Mouse (Mus musculus): Measurements from ENCODE around the gene Zc3h18. TPM values are rescaled to one million over a fixed set of nuclear protein-coding genes. Genes with fewer than 3 reads are reported as not detected.

Zc3h18 gene
- polyA plus RNA-seq, 1 experiment from 2014 or later, result 45.8 TPM

DNA sequence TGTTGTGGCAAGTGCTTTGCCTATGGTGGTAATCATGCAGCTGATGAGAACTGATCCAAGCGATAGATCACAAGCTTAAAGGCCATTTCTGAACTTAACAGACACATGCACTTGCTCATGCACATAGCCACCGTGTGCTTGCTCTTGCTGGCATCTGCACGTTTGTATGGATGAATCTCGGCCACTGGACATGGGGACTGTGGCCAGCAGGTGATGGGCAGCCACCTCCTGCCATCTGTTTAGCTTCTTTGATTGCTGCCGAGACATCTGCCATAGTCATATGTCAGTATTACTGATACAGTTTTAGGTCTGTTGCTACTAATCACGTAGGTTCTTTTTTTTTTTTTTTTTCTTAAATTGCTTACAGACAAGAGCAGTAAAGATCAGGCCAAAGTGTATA lies 18.9 kb downstream of the Zc3h18 start:
- Histone ChIP-seq H3K9ac (ENCODE audit: low read length) (no peak overlapping the region), H3K27me3 (ENCODE audit: control insufficient read depth, insufficient read depth, low read length) (no peaks in the 10 kb centered on the region), H3K4me2 (ENCODE audit: low read depth, severe bottlenecking) (no peak overlapping the region), H3K4me1 (ENCODE audit: control insufficient read depth, insufficient read depth, low read length) (no peaks in the 10 kb centered on the region), H3K4me3 (ENCODE audit: low read depth, low read length) (no peak overlapping the region), H3K27ac (replicated peaks; ENCODE audit: low read depth, low read length) (no peak overlapping the region), H3K36me3 (ENCODE audit: control insufficient read depth, insufficient read depth, low read length) (peaks cover 33% of the 10 kb centered on the region), H3K9me3 (ENCODE audit: control insufficient read depth, low read length) (no peaks in the 10 kb centered on the region)
- ATAC-seq (ENCODE audit: insufficient number of reproducible peaks, low FRiP score, low TSS enrichment, low read depth) (no peak), DNase-seq (ENCODE audit: low spot score) (no peak)
- WGBS, result 90% methylated on average over 6 of the region's 6 CpGs

DNA sequence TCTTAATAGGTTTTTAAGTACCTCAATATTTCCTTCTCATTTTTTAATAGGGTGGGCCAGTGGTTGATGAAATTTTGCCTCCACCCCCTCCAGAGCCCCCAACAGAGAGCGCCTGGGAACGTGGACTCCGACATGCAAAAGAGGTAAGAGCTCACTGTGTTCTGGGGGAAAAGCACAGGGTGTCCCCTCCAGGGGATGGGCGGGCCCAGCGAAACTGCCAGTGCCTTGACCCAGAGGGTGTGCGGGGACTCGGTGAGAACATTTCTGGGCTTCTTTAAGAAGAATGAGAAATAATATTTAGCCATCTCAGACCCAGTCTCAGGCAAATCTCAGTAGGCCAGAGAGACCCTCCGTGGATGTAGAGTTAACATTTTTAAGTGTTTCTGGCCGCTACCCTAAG lies 21.8 kb downstream of the Zc3h18 start:
- no peaks in the 10 kb centered on the region for H3K27me3 ChIP-seq (ENCODE audit: control insufficient read depth, insufficient read depth, low read length)
- H3K9me3 ChIP-seq (ENCODE audit: control insufficient read depth, low read length), result no peaks in the 10 kb centered on the region
- H3K9ac ChIP-seq (ENCODE audit: low read length), result no peak overlapping the region
- no peak overlapping the region for H3K4me3 ChIP-seq (ENCODE audit: low read depth, low read length)
- H3K36me3 ChIP-seq (ENCODE audit: control insufficient read depth, insufficient read depth, low read length), result peaks cover 37% of the 10 kb centered on the region
- DNase-seq (ENCODE audit: low spot score) (no peak), ATAC-seq (ENCODE audit: insufficient number of reproducible peaks, low FRiP score, low TSS enrichment, low read depth) (no peak)
- no peak overlapping the region for H3K27ac ChIP-seq (replicated peaks; ENCODE audit: low read depth, low read length)
- no peaks in the 10 kb centered on the region for H3K4me1 ChIP-seq (ENCODE audit: control insufficient read depth, insufficient read depth, low read length)
- WGBS, result 96% methylated on average over 9 of the region's 9 CpGs
- no peak overlapping the region for H3K4me2 ChIP-seq (ENCODE audit: low read depth, severe bottlenecking)

DNA sequence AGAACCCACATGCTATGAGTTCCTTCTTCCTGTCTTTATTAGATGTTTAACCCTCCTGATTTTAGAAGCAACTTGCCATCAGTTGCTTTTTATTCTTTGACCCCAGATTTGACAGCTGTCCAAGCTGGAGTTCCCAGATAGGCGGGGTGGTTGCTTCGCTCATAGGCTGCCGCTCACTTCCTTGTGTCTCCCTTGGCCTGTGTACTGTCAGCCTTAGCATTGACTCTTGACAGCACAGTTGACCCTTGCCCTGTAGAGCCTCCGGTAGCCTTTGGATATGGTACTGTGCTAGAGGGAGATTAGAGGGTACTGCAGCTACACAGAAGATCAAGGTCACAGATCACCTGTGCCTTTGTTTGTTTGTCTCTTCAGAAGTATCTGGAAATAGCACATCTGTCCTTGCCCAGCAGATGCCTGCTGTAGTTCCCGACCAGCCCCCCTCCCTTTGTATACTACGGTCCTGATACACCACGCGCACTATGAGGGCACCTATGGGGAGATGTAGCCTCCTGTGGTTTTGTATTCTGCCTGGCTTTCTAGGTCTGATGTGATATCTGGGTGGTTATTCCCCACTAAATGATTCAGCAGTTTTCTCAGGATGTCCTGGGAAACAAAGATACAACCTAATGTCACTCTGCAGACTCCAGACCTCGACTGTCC lies 28.9 kb downstream of the Zc3h18 start:
- no peak for ATAC-seq (ENCODE audit: insufficient number of reproducible peaks, low FRiP score, low TSS enrichment, low read depth)
- Histone ChIP-seq H3K4me1 (ENCODE audit: control insufficient read depth, insufficient read depth, low read length) (no peaks in the 10 kb centered on the region), H3K9me3 (ENCODE audit: control insufficient read depth, low read length) (no peaks in the 10 kb centered on the region), H3K9ac (ENCODE audit: low read length) (no peak overlapping the region), H3K27ac (replicated peaks; ENCODE audit: low read depth, low read length) (no peak overlapping the region), H3K36me3 (ENCODE audit: control insufficient read depth, insufficient read depth, low read length) (peaks cover 53% of the 10 kb centered on the region), H3K4me3 (ENCODE audit: low read depth, low read length) (no peak overlapping the region), H3K27me3 (ENCODE audit: control insufficient read depth, insufficient read depth, low read length) (no peaks in the 10 kb centered on the region), H3K4me2 (ENCODE audit: low read depth, severe bottlenecking) (no peak overlapping the region)
- DNase-seq (ENCODE audit: low spot score), result no peak
- WGBS, result 90% methylated on average over 9 of the region's 9 CpGs

DNA sequence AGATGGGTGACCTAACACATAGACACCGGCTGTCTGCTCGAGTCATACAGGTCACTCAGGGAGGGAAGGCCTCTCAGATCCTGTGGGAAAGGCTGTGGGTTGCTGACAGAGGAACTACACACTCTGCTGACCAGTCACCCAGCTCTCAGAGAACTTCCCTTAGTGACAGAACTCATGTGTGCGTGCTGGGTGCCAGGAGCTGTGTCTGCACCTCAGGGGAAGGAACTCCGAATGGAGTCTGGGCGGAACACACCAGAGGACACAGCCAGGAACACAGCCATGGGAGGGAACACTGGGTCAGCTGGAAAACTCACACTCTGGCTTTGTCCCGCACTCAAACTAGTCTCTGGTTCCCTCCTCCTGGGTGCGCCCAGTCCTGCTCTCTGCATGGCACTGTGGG lies 31.3 kb downstream of the Zc3h18 start:
- H3K4me2 ChIP-seq (ENCODE audit: low read depth, severe bottlenecking), result no peak overlapping the region
- H3K36me3 ChIP-seq (ENCODE audit: control insufficient read depth, insufficient read depth, low read length), result peaks cover 60% of the 10 kb centered on the region
- no peak overlapping the region for H3K27ac ChIP-seq (replicated peaks; ENCODE audit: low read depth, low read length)
- DNase-seq (ENCODE audit: low spot score) (no peak), ATAC-seq (ENCODE audit: insufficient number of reproducible peaks, low FRiP score, low TSS enrichment, low read depth) (no peak)
- WGBS, result 96% methylated on average over 7 of the region's 7 CpGs
- H3K27me3 ChIP-seq (ENCODE audit: control insufficient read depth, insufficient read depth, low read length), result no peaks in the 10 kb centered on the region
- no peak overlapping the region for H3K9ac ChIP-seq (ENCODE audit: low read length)
- H3K4me1 ChIP-seq (ENCODE audit: control insufficient read depth, insufficient read depth, low read length), result no peaks in the 10 kb centered on the region
- no peaks in the 10 kb centered on the region for H3K9me3 ChIP-seq (ENCODE audit: control insufficient read depth, low read length)
- H3K4me3 ChIP-seq (ENCODE audit: low read depth, low read length), result no peak overlapping the region

DNA sequence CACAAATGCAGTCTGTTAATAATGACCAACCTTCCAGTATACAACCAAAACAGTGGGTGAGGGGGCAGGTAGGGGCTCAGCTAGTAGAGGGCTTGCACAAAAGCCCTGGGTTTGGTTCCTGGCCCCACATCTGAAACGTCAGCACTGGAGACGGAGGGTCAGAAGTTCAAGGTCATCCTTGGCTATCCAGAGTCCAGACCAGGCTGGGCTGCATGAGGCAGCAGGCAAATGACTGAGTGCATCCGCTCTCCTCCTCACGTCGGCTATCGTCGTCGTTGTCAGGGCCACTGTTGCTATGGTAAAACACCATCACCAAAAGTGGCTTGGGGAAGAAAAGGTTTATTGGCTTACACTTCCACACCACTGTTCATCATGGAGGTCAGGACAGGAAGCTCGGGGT lies 37.9 kb downstream of the Zc3h18 start:
- H3K4me1 ChIP-seq (ENCODE audit: control insufficient read depth, insufficient read depth, low read length), result no peaks in the 10 kb centered on the region
- H3K4me2 ChIP-seq (ENCODE audit: low read depth, severe bottlenecking), result no peak overlapping the region
- DNase-seq (ENCODE audit: low spot score) (no peak), ATAC-seq (ENCODE audit: insufficient number of reproducible peaks, low FRiP score, low TSS enrichment, low read depth) (no peak)
- no peak overlapping the region for H3K27ac ChIP-seq (replicated peaks; ENCODE audit: low read depth, low read length)
- no peak overlapping the region for H3K4me3 ChIP-seq (ENCODE audit: low read depth, low read length)
- peaks cover 44% of the 10 kb centered on the region for H3K36me3 ChIP-seq (ENCODE audit: control insufficient read depth, insufficient read depth, low read length)
- H3K9ac ChIP-seq (ENCODE audit: low read length), result no peak overlapping the region
- 89% methylated on average over 9 of the region's 9 CpGs for WGBS
- H3K9me3 ChIP-seq (ENCODE audit: control insufficient read depth, low read length), result no peaks in the 10 kb centered on the region
- no peaks in the 10 kb centered on the region for H3K27me3 ChIP-seq (ENCODE audit: control insufficient read depth, insufficient read depth, low read length)

DNA sequence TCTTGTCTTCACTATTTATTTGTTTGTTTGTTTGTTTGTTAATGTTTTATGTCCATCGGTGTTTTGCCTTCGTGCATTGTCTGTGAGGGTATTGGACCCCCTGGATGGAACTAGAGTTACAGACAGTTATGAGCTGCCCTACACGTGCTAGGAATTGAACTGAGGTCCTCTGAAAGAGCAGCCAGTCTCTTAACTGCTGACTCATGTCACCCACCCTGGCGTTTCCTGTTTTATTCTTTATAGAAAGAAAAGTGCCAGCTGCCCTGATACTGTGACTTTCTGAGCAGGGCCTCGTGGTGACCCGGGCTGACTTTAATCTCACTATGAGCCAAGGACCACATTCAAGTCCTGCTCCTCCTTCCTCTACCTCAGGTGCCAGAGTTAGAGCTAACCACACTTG lies 39.1 kb downstream of the Zc3h18 start:
- Histone ChIP-seq H3K4me2 (ENCODE audit: low read depth, severe bottlenecking) (no peak overlapping the region), H3K27me3 (ENCODE audit: control insufficient read depth, insufficient read depth, low read length) (no peaks in the 10 kb centered on the region), H3K9me3 (ENCODE audit: control insufficient read depth, low read length) (no peaks in the 10 kb centered on the region), H3K9ac (ENCODE audit: low read length) (no peak overlapping the region), H3K36me3 (ENCODE audit: control insufficient read depth, insufficient read depth, low read length) (peaks cover 35% of the 10 kb centered on the region), H3K27ac (replicated peaks; ENCODE audit: low read depth, low read length) (no peak overlapping the region), H3K4me1 (ENCODE audit: control insufficient read depth, insufficient read depth, low read length) (no peaks in the 10 kb centered on the region), H3K4me3 (ENCODE audit: low read depth, low read length) (no peak overlapping the region)
- WGBS, result 95% methylated on average over 6 of the region's 6 CpGs
- no peak for DNase-seq (ENCODE audit: low spot score)
- no peak for ATAC-seq (ENCODE audit: insufficient number of reproducible peaks, low FRiP score, low TSS enrichment, low read depth)

DNA sequence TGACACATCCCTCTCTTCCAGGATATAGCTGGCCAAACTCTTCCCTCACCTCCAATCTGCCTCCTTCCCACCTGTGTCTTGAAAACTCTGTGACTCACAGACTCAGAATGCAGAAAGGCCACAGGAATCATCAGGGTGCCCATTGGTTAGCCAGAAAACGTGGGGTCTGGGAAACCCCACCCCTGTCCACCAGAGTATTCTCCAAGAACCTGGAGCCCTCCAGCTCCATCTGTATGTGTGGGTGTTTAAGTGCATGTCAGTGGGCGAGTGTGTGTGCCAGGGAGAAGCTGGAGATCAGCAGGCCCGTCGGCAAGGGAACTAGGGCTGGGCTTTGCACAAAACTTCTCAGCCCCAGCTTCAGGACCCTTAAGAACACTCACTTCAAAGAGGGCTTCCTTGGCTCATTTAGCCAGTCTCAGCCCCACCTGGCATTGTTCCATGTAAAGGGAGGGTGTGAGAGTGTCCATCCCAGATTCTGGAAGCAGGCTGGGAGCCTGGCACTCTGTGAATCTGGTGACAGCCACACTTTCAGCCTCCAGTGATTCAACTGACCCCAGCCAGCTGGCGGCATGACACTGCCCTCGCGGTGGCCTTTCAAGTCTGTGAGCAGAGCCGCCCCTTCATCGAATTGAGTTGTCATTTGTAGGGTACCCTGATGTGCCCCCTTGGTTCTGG lies 43.6 kb downstream of the Zc3h18 start:
- no peak overlapping the region for H3K4me2 ChIP-seq (ENCODE audit: low read depth, severe bottlenecking)
- no peak overlapping the region for H3K9ac ChIP-seq (ENCODE audit: low read length)
- H3K9me3 ChIP-seq (ENCODE audit: control insufficient read depth, low read length), result no peaks in the 10 kb centered on the region
- no peak overlapping the region for H3K4me3 ChIP-seq (ENCODE audit: low read depth, low read length)
- DNase-seq (ENCODE audit: low spot score) (no peak), ATAC-seq (ENCODE audit: insufficient number of reproducible peaks, low FRiP score, low TSS enrichment, low read depth) (no peak)
- H3K4me1 ChIP-seq (ENCODE audit: control insufficient read depth, insufficient read depth, low read length), result no peaks in the 10 kb centered on the region
- peaks cover 11% of the 10 kb centered on the region for H3K36me3 ChIP-seq (ENCODE audit: control insufficient read depth, insufficient read depth, low read length)
- WGBS, result 69% methylated on average over 9 of the region's 9 CpGs
- H3K27me3 ChIP-seq (ENCODE audit: control insufficient read depth, insufficient read depth, low read length), result no peaks in the 10 kb centered on the region
- H3K27ac ChIP-seq (replicated peaks; ENCODE audit: low read depth, low read length), result 0 out of 2 replicates have a peak overlapping the region, but pooled peaks have one; percentile 12

DNA sequence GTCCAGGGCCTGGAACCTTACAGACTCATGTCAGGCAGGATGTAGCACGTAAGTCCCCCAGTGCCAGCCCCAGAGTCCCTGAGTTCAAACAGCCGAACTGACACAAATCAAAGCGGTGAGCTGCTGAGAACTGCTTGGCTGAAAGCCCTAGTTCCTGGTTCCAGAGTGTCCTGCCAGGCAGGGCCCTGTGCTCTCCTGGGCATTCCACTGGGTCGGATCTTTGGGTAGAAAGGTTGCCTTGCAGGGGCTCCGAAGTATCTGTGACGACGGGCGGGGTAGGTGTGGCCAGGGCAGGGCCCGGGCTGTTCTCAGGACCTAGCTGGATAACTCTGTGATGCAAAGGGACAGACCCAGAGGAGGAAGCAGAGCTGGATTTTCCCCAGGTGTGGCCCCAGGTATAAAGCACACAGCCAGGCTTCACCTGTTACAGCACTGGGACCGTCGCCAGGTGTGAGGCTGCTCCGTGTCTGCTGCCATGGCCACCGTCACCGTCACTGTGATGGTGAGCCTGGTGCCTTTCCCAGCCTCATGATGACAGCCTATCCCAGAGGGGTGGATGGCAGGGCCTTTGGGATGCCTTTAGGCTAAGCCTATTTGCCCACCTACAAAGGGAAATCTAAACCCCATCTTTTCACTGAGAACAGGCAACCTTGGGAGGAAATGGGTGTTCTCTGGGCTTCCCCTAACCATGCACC lies 45.1 kb downstream of the Zc3h18 start, which contains the start of gene Il17c:
Il17c (plus strand) TSS at position 645 of the 695 bp plus-strand sequence.
- Histone ChIP-seq H3K4me1 (ENCODE audit: control insufficient read depth, insufficient read depth, low read length) (no peaks in the 10 kb centered on the region), H3K9me3 (ENCODE audit: control insufficient read depth, low read length) (no peaks in the 10 kb centered on the region), H3K4me2 (ENCODE audit: low read depth, severe bottlenecking) (no peak within 1 kb of the TSS), H3K9ac (ENCODE audit: low read length) (no peak within 1 kb of the TSS), H3K36me3 (ENCODE audit: control insufficient read depth, insufficient read depth, low read length) (peaks cover 5% of the 10 kb centered on the region; the same call in 1 of the 2 replicates), H3K4me3 (ENCODE audit: low read depth, low read length) (no peak within 1 kb of the TSS), H3K27me3 (ENCODE audit: control insufficient read depth, insufficient read depth, low read length) (no peaks in the 10 kb centered on the region), H3K27ac (replicated peaks; ENCODE audit: low read depth, low read length) (no peak within 1 kb of the TSS)
- DNase-seq (ENCODE audit: low spot score) (no peak), ATAC-seq (ENCODE audit: insufficient number of reproducible peaks, low FRiP score, low TSS enrichment, low read depth) (no peak)
- WGBS, result 79% methylated on average over 14 of the region's 14 CpGs

All from limb, embryonic 11.5 days (tissue).